ENCODE assay signal across 18 mouse cellular contexts in genomic region chr13:110452009-110452525, GRCm38 (mm10). TPM values are rescaled to one million over a fixed set of nuclear protein-coding genes. Genes with fewer than 3 reads are reported as not detected.
DNase-seq lines count a peak whose midpoint lies in the region; ATAC-seq and TF ChIP-seq lines count a peak whose summit lies in the region.
"Had no signal": no experiment of that assay in that cellular context is flagged by ENCODE, and none has a peak within 500 bp of the region (broad histone marks: within the 10 kb centered on the region; RNA-seq: fewer than 3 reads in every experiment).

No protein-coding gene starts in this region.

- no peak overlapping the region for H3K27ac ChIP-seq in midbrain, embryonic 11.5 days (ENCODE audit: low read depth, low read length)
- no peak overlapping the region; the same call in 1 of the 2 replicates for H3K27ac ChIP-seq in midbrain, embryonic 10.5 days (replicated peaks)
- H3K27ac ChIP-seq in midbrain, embryonic 13.5 days, result no peak overlapping the region
- H3K27ac ChIP-seq in midbrain, embryonic 15.5 days, result no peak overlapping the region
- H3K27ac ChIP-seq: embryonic facial prominence, embryonic 13.5 days; forebrain, embryonic 13.5 days; forebrain, embryonic 15.5 days had no signal

- peak; percentile 67 for ATAC-seq in midbrain, embryonic 11.5 days (ENCODE audit: low FRiP score)
- ATAC-seq in midbrain, embryonic 13.5 days, result 0 out of 2 replicates have a peak, but pooled peaks have one; percentile 48
- ATAC-seq in midbrain, embryonic 15.5 days (replicated peaks), result no peak
- ATAC-seq: forebrain, embryonic 13.5 days; forebrain, embryonic 15.5 days; forebrain, postnatal 0 days had no signal

- no peaks in the 10 kb centered on the region for H3K36me3 ChIP-seq in midbrain, embryonic 11.5 days (ENCODE audit: control insufficient read depth, insufficient read depth, low read length)
- H3K36me3 ChIP-seq in midbrain, embryonic 10.5 days, result no peaks in the 10 kb centered on the region
- no peaks in the 10 kb centered on the region for H3K36me3 ChIP-seq in midbrain, embryonic 13.5 days
- H3K36me3 ChIP-seq in midbrain, embryonic 15.5 days (replicated peaks), result no peaks in the 10 kb centered on the region
- H3K36me3 ChIP-seq: embryonic facial prominence, embryonic 13.5 days; forebrain, embryonic 15.5 days had no signal

- H3K4me2 ChIP-seq in midbrain, embryonic 11.5 days, result no peak overlapping the region
- H3K4me2 ChIP-seq in midbrain, embryonic 13.5 days (replicated peaks), result no peak overlapping the region
- H3K4me2 ChIP-seq in midbrain, embryonic 15.5 days, result no peak overlapping the region
- H3K4me2 ChIP-seq: embryonic facial prominence, embryonic 13.5 days; forebrain, embryonic 13.5 days; forebrain, embryonic 15.5 days had no signal

- TF ChIP-seq POLR2A in brain, embryonic 14.5 days (IDR thresholded peaks at IDR 0.05; ENCODE audit: borderline replicate concordance, extremely low read depth, insufficient read depth, insufficient read length, poor library complexity, severe bottlenecking), result no peak

- no peak for DNase-seq in midbrain, embryonic 11.5 days (ENCODE audit: low spot score, missing footprints)
- no peak for DNase-seq in midbrain, embryonic 10.5 days (ENCODE audit: low spot score)
- DNase-seq in brain, embryonic 14.5 days (ENCODE audit: low read depth), result peak; percentile 31
- DNase-seq in urinary bladder, adult 2 months (ENCODE audit: low spot score), result no peak
- DNase-seq: adrenal gland, adult 2 months; adrenal gland, postnatal 10 days; adrenal gland, postnatal 25 days; cerebellum, adult 11-12 months; cerebellum, adult 2 months; cerebellum, adult 9-10 months; cerebellum, postnatal 10 days; cerebellum, postnatal 25 days; forebrain, postnatal 0 days had no signal

- peaks cover 2% of the 10 kb centered on the region; the same call in 1 of the 2 replicates for H3K27me3 ChIP-seq in midbrain, embryonic 11.5 days (ENCODE audit: control insufficient read depth, insufficient read depth, low read length)
- H3K27me3 ChIP-seq in midbrain, embryonic 10.5 days (ENCODE audit: low read depth, poor library complexity, severe bottlenecking), result peaks cover 30% of the 10 kb centered on the region
- peaks cover 26% of the 10 kb centered on the region for H3K27me3 ChIP-seq in midbrain, embryonic 13.5 days
- 0 out of 2 replicates have a peak, but pooled peaks cover 3% of the 10 kb centered on the region for H3K27me3 ChIP-seq in midbrain, embryonic 15.5 days (replicated peaks)
- H3K27me3 ChIP-seq: embryonic facial prominence, embryonic 13.5 days; forebrain, embryonic 13.5 days; forebrain, embryonic 15.5 days had no signal

- H3K4me3 ChIP-seq in midbrain, embryonic 11.5 days (ENCODE audit: low read depth, low read length), result no peak overlapping the region
- H3K4me3 ChIP-seq in midbrain, embryonic 10.5 days, result no peak overlapping the region
- H3K4me3 ChIP-seq in midbrain, embryonic 13.5 days (replicated peaks), result no peak overlapping the region
- no peak overlapping the region for H3K4me3 ChIP-seq in midbrain, embryonic 15.5 days
- H3K4me3 ChIP-seq: embryonic facial prominence, embryonic 13.5 days; forebrain, embryonic 13.5 days; forebrain, embryonic 15.5 days had no signal

- 27% methylated on average over 6 of the region's 6 CpGs for WGBS in midbrain, embryonic 11.5 days
- 43% methylated on average over 6 of the region's 6 CpGs for WGBS in midbrain, embryonic 10.5 days
- 24% methylated on average over 6 of the region's 6 CpGs for WGBS in midbrain, embryonic 13.5 days
- 25% methylated on average over 6 of the region's 6 CpGs for WGBS in midbrain, embryonic 15.5 days

- H3K9me3 ChIP-seq in midbrain, embryonic 11.5 days (ENCODE audit: control insufficient read depth, low read length), result no peaks in the 10 kb centered on the region
- no peaks in the 10 kb centered on the region for H3K9me3 ChIP-seq in midbrain, embryonic 10.5 days (replicated peaks)
- no peaks in the 10 kb centered on the region for H3K9me3 ChIP-seq in midbrain, embryonic 13.5 days
- no peaks in the 10 kb centered on the region for H3K9me3 ChIP-seq in midbrain, embryonic 15.5 days
- H3K9me3 ChIP-seq: embryonic facial prominence, embryonic 13.5 days; forebrain, embryonic 13.5 days; forebrain, embryonic 15.5 days had no signal

- no peak for TF ChIP-seq CTCF in brain, embryonic 14.5 days (IDR thresholded peaks at IDR 0.05; ENCODE audit: borderline replicate concordance, extremely low read depth, insufficient read depth, insufficient read length)

- H3K4me1 ChIP-seq in midbrain, embryonic 11.5 days (ENCODE audit: control insufficient read depth, insufficient read depth, low read length), result peaks cover 3% of the 10 kb centered on the region
- H3K4me1 ChIP-seq in midbrain, embryonic 10.5 days, result peaks cover 17% of the 10 kb centered on the region
- H3K4me1 ChIP-seq in midbrain, embryonic 13.5 days (replicated peaks), result peaks cover 9% of the 10 kb centered on the region
- no peaks in the 10 kb centered on the region for H3K4me1 ChIP-seq in midbrain, embryonic 15.5 days
- H3K4me1 ChIP-seq: forebrain, embryonic 13.5 days had no signal

- H3K9ac ChIP-seq in midbrain, embryonic 11.5 days (ENCODE audit: low read length), result no peak overlapping the region
- no peak overlapping the region for H3K9ac ChIP-seq in midbrain, embryonic 13.5 days (replicated peaks)
- H3K9ac ChIP-seq in midbrain, embryonic 15.5 days, result no peak overlapping the region
- H3K9ac ChIP-seq: embryonic facial prominence, embryonic 13.5 days; forebrain, embryonic 13.5 days; forebrain, embryonic 15.5 days; forebrain, postnatal 0 days had no signal

RNA-seq across cellular contexts. Expression of gene Plk2, which starts 57.2 kb away (rescaled TPM):
- polyA plus RNA-seq in midbrain, embryonic 11.5 days (2014; fragmentation: Nextera tagmentation; extraction: Ambion mirVana), result 63.4 and 68.6 TPM in 2 replicates
- polyA plus RNA-seq in midbrain, embryonic 10.5 days (2016; fragmentation: Nextera tagmentation; extraction: Ambion mirVana), result 40.5 and 51.0 TPM in 2 replicates
- polyA plus RNA-seq in midbrain, embryonic 13.5 days (2015; fragmentation: Nextera tagmentation; extraction: Ambion mirVana), result 155 TPM in 2 replicates
- polyA plus RNA-seq in midbrain, embryonic 15.5 days (2015; fragmentation: Nextera tagmentation; extraction: Ambion mirVana), result 154 and 173 TPM in 2 replicates
- 59.8 and 73.6 TPM in 2 replicates for polyA plus RNA-seq in brain, embryonic 14.5 days (2012; rRNA removed)
- 27.9 and 28.3 TPM in 2 replicates for polyA plus RNA-seq in urinary bladder, adult 2 months (2012; rRNA removed)
